Mouse (Mus musculus): ENCODE results near the gene Slf2. TPM values are rescaled to one million over a fixed set of nuclear protein-coding genes. Genes with fewer than 3 reads are reported as not detected.

Slf2 gene
- polyA plus RNA-seq, 1 experiment from 2014 or later, result 7.5 TPM

- Histone ChIP-seq H3K27ac (ENCODE audit: low read depth) (no peak overlapping the region), H3K4me2 (ENCODE audit: low read depth, low read length) (no peak overlapping the region), H3K4me3 (ENCODE audit: low read depth, low read length) (no peak overlapping the region), H3K9me3 (ENCODE audit: low read length) (no peaks in the 10 kb centered on the region), H3K27me3 (ENCODE audit: insufficient read depth, low read length) (no peaks in the 10 kb centered on the region), H3K9ac (replicated peaks) (no peak overlapping the region), H3K4me1 (ENCODE audit: insufficient read depth) (peaks cover 9% of the 10 kb centered on the region; the same call in 1 of the 2 replicates), H3K36me3 (replicated peaks; ENCODE audit: insufficient read depth, low read length) (no peaks in the 10 kb centered on the region)
- no peak for DNase-seq
- WGBS (ENCODE audit: insufficient replicate concordance), result 45% methylated on average over 8 of the region's 8 CpGs
- TF ChIP-seq EP300 (IDR thresholded peaks at IDR 0.05; ENCODE audit: low read depth) (no peak), CTCF (IDR thresholded peaks at IDR 0.05; ENCODE audit: low read depth) (no peak)
- ATAC-seq, result no peak
These were observed 2.8 kb upstream of the Slf2 start for GRCm38 (mm10) chr19:44928185-44928584.

DNA sequence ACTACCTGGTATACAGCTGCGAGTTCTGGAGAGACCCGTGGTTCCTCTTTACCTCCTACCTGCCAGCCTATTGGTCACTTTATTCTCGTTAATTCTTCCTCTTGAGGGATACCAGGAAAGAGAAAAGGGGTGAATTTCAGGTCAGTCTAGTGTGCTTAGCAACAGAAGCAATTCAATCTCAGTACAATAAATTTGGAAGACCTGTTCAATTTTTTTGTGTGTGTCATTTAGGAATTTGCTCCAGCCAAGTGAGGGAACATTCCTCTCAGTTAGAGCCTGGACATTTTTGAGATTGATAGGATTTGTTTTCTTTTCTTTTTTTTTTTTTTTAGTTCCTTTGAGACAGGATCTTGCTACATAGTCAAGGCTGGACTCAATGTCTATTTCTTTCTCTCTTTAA is 1.7 kb upstream of the Slf2 start:
- no peak overlapping the region for H3K4me3 ChIP-seq (ENCODE audit: low read depth, low read length)
- no peaks in the 10 kb centered on the region for H3K27me3 ChIP-seq (ENCODE audit: insufficient read depth, low read length)
- no peak overlapping the region for H3K27ac ChIP-seq (ENCODE audit: low read depth)
- no peaks in the 10 kb centered on the region for H3K36me3 ChIP-seq (replicated peaks; ENCODE audit: insufficient read depth, low read length)
- H3K4me2 ChIP-seq (ENCODE audit: low read depth, low read length), result no peak overlapping the region
- peaks cover 9% of the 10 kb centered on the region; the same call in 1 of the 2 replicates for H3K4me1 ChIP-seq (ENCODE audit: insufficient read depth)
- TF ChIP-seq CTCF (IDR thresholded peaks at IDR 0.05; ENCODE audit: low read depth) (no peak), EP300 (IDR thresholded peaks at IDR 0.05; ENCODE audit: low read depth) (no peak)
- DNase-seq (no peak), ATAC-seq (no peak)
- H3K9me3 ChIP-seq (ENCODE audit: low read length), result no peaks in the 10 kb centered on the region
- 39% methylated on average over 3 of the region's 3 CpGs for WGBS (ENCODE audit: insufficient replicate concordance)
- H3K9ac ChIP-seq (replicated peaks), result no peak overlapping the region

GRCm38 (mm10) chr19:44929663-44930062 is 1.3 kb upstream of the Slf2 start:
- no peak overlapping the region for H3K4me3 ChIP-seq (ENCODE audit: low read depth, low read length)
- H3K9ac ChIP-seq (replicated peaks), result no peak overlapping the region
- TF ChIP-seq CTCF (IDR thresholded peaks at IDR 0.05; ENCODE audit: low read depth), result no peak
- TF ChIP-seq EP300 (IDR thresholded peaks at IDR 0.05; ENCODE audit: low read depth), result no peak
- 66% methylated on average over 10 of the region's 10 CpGs for WGBS (ENCODE audit: insufficient replicate concordance)
- H3K27me3 ChIP-seq (ENCODE audit: insufficient read depth, low read length), result no peaks in the 10 kb centered on the region
- H3K9me3 ChIP-seq (ENCODE audit: low read length), result no peaks in the 10 kb centered on the region
- peaks cover 9% of the 10 kb centered on the region; the same call in 1 of the 2 replicates for H3K4me1 ChIP-seq (ENCODE audit: insufficient read depth)
- ATAC-seq, result no peak
- no peak for DNase-seq
- H3K27ac ChIP-seq (ENCODE audit: low read depth), result peak overlapping the region; percentile 71; the same call in 1 of the 2 replicates
- H3K4me2 ChIP-seq (ENCODE audit: low read depth, low read length), result no peak overlapping the region
- no peaks in the 10 kb centered on the region for H3K36me3 ChIP-seq (replicated peaks; ENCODE audit: insufficient read depth, low read length)

GRCm38 (mm10) chr19:44930122-44930521 is 829 bp upstream of the Slf2 start:
- peaks cover 3% of the 10 kb centered on the region for H3K36me3 ChIP-seq (replicated peaks; ENCODE audit: insufficient read depth, low read length)
- WGBS (ENCODE audit: insufficient replicate concordance), result 21% methylated on average over 2 of the region's 2 CpGs
- H3K4me3 ChIP-seq (ENCODE audit: low read depth, low read length), result peak overlapping the region; percentile 77
- H3K4me1 ChIP-seq (ENCODE audit: insufficient read depth), result peaks cover 9% of the 10 kb centered on the region; the same call in 1 of the 2 replicates
- TF ChIP-seq EP300 (IDR thresholded peaks at IDR 0.05; ENCODE audit: low read depth) (no peak), CTCF (IDR thresholded peaks at IDR 0.05; ENCODE audit: low read depth) (no peak)
- H3K9ac ChIP-seq (replicated peaks), result peak overlapping the region; percentile 70; the same call in 1 of the 2 replicates
- DNase-seq (no peak), ATAC-seq (no peak)
- peak overlapping the region; percentile 71 for H3K27ac ChIP-seq (ENCODE audit: low read depth)
- peak overlapping the region; percentile 70 for H3K4me2 ChIP-seq (ENCODE audit: low read depth, low read length)
- no peaks in the 10 kb centered on the region for H3K27me3 ChIP-seq (ENCODE audit: insufficient read depth, low read length)
- H3K9me3 ChIP-seq (ENCODE audit: low read length), result no peaks in the 10 kb centered on the region

- DNase-seq, result peak; percentile 93
These were observed 456 bp downstream of the Slf2 start for GRCm38 (mm10) chr19:44931454-44931759.

DNA sequence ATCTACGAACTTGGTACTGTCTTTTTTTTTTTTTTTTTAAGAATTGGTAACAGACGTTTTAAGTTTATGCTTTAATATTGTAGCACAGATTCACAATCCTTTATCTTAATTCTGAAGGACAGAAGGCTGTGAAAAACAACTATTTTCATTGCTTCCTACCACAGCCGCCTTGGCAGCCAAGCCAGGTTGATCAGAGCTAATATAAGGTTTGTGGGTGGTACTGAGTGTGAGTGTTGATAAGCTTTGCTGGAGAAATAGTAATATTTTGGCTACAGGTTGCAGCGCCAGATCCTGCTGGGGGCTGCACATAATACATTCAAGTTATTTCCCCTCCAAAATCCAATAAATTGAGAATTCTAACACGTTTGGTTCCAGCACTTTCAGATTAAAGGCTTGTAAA is 1.1 kb downstream of the Slf2 start:
- WGBS (ENCODE audit: insufficient replicate concordance), result 37% methylated on average over 5 of the region's 5 CpGs
- peak overlapping the region; percentile 77 for H3K4me3 ChIP-seq (ENCODE audit: low read depth, low read length)
- DNase-seq, result no peak
- peaks cover 16% of the 10 kb centered on the region for H3K36me3 ChIP-seq (replicated peaks; ENCODE audit: insufficient read depth, low read length)
- H3K27ac ChIP-seq (ENCODE audit: low read depth), result no peak overlapping the region
- peak overlapping the region; percentile 70 for H3K4me2 ChIP-seq (ENCODE audit: low read depth, low read length)
- H3K9me3 ChIP-seq (ENCODE audit: low read length), result no peaks in the 10 kb centered on the region
- no peak for ATAC-seq
- 0 out of 2 replicates have a peak overlapping the region, but pooled peaks have one; percentile 6 for H3K9ac ChIP-seq (replicated peaks)
- H3K4me1 ChIP-seq (ENCODE audit: insufficient read depth), result peaks cover 9% of the 10 kb centered on the region; the same call in 1 of the 2 replicates
- no peaks in the 10 kb centered on the region for H3K27me3 ChIP-seq (ENCODE audit: insufficient read depth, low read length)
- TF ChIP-seq EP300 (IDR thresholded peaks at IDR 0.05; ENCODE audit: low read depth), result no peak
- no peak for TF ChIP-seq CTCF (IDR thresholded peaks at IDR 0.05; ENCODE audit: low read depth)

More at GRCm38 (mm10) chr19:44931454-44931759, 456 bp downstream of the Slf2 start:
- no peaks in the 10 kb centered on the region for H3K27me3 ChIP-seq (ENCODE audit: insufficient read depth, low read length)
- 0% methylated on average over 18 of the region's 18 CpGs for WGBS (ENCODE audit: insufficient replicate concordance)
- no peaks in the 10 kb centered on the region for H3K9me3 ChIP-seq (ENCODE audit: low read length)
- peak; percentile 88 for ATAC-seq
- peaks cover 11% of the 10 kb centered on the region for H3K36me3 ChIP-seq (replicated peaks; ENCODE audit: insufficient read depth, low read length)
- H3K9ac ChIP-seq (replicated peaks), result peak overlapping the region; percentile 70
- TF ChIP-seq EP300 (IDR thresholded peaks at IDR 0.05; ENCODE audit: low read depth) (no peak), CTCF (IDR thresholded peaks at IDR 0.05; ENCODE audit: low read depth) (no peak; the same call in 1 of the 2 replicates)
- peak overlapping the region; percentile 71 for H3K27ac ChIP-seq (ENCODE audit: low read depth)
- peaks cover 9% of the 10 kb centered on the region; the same call in 1 of the 2 replicates for H3K4me1 ChIP-seq (ENCODE audit: insufficient read depth)
- H3K4me3 ChIP-seq (ENCODE audit: low read depth, low read length), result peak overlapping the region; percentile 77
- peak overlapping the region; percentile 70 for H3K4me2 ChIP-seq (ENCODE audit: low read depth, low read length)
